Mouse (Mus musculus): ENCODE measurements around the gene AC131692.1.

GRCm38 (mm10) chr19:6073889-6074288, 20.3 kb upstream of the AC131692.1 start:
- TF ChIP-seq CTCF (IDR thresholded peaks at IDR 0.05; ENCODE audit: low read depth) (no peak), EP300 (optimal IDR thresholded peaks at IDR 0.05) (no peak)
